Mouse (Mus musculus): ENCODE results near the gene Fam162b.

DNA sequence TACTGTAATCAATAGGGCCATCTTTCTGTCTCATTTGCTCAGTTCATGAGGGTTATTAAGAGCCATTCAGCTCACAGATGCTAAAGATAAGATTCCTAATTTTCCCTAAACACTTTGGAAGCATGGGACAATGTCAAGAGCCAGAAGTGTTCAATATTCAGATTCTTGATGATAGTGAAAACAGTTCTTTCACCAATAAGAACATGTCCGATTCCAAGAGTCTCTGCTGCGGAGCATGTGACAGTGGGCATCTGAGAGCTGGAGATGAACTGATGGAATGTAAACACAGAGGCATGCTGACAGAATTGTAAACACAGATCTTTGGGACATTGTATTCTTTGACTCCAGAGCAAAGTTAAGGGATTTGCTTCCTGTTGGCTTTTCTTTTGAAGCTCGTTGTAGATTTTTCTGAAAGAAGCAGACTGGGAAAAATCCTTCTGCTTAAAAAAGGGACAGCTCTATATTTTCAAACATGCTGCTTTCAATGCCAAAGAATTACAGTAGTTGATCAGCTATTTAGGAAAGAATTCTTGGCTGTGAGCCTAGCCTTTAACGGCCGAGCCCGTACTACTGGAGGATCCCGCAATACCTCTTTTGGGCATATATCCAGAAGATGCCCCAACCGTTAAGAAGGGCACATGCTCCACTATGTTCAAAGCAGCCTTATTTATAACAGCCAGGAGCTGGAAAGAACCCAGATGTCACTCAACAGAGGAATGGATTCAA is 41.3 kb upstream of the Fam162b start, which contains the start of gene Gprc6a:
- no peak for TF ChIP-seq CTCF (IDR thresholded peaks at IDR 0.05; ENCODE audit: low read depth, low read length)
- no peak for TF ChIP-seq POLR2A (IDR thresholded peaks at IDR 0.05; ENCODE audit: insufficient read depth, low read length)
- TF ChIP-seq EP300 (IDR thresholded peaks at IDR 0.05; ENCODE audit: insufficient read depth, low read depth, low read length): no peak
